Mouse (Mus musculus): ENCODE measurements around the gene Lzic. TPM values are rescaled to one million over a fixed set of nuclear protein-coding genes. Genes with fewer than 3 reads are reported as not detected.

The Lzic gene
- total RNA-seq, 1 experiment = 29.1 TPM

DNA sequence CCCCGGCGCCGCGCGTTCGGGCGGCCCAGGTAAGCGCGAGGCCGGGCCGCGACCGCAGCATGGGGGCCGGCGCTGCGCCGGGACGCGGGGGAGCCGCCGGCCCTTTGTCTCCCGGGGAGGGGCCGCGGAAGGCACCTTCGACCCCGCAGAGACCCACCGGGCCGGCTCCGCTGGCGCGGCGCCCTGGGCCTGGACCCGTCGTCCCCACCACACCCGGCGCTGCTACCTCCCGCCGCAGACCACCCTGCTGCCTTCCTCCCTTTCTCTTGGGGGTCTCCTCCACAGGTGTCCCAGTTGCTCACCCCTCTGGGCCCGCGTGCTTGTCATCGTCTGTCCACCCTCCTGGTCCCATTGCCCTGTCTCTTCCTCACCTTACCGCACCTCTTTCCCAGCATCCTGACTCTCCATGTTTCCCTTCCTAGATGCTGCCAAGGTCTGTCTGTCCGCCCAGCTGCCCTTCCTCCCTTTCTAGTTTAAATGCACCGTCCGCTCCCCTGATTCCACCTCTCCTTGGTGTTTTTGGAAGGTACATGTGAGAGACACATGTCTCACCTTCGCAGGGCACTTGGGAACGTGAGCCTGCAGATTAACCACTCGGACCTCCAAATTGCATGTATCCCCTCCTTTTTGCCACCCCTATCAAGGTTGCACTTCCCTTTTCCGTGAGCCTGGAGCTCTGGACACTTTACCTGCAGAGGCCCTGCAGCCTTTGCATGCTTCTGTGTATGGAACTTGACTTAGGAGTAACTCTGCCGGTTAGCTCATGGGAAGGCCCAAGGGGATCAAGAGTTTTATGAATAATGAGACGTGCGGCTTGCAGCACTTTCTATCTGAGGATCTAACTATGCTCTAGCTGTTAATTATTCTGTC lies 33.6 kb downstream of the Lzic start:
- no peaks in the 10 kb centered on the region for H3K9me3 ChIP-seq (ENCODE audit: control insufficient read depth, insufficient read depth, low read depth, low read length)
- peak overlapping the region; percentile 73 to 90 for H3K4me3 ChIP-seq (ENCODE audit: insufficient read depth in 1 of 2, low read depth in 1 of 2, low read length in 2 of 2, poor library complexity in 1 of 2, severe bottlenecking in 1 of 2)
- H3K27ac ChIP-seq (ENCODE audit: insufficient read depth, low read depth, low read length, poor library complexity, severe bottlenecking) = no peak overlapping the region
- peaks cover 0 to 2% of the 10 kb centered on the region in 2 experiments; a peak in 1 of 4 replicates for H3K4me1 ChIP-seq (ENCODE audit: control insufficient read depth in 2 of 2, insufficient read depth in 2 of 2, low read length in 2 of 2, poor library complexity in 1 of 2)
- DNase-seq (ENCODE audit: low read depth, low spot score) = no peak
- peak overlapping the region; percentile 82 for H3K9ac ChIP-seq (ENCODE audit: insufficient read depth, low read depth, low read length, poor library complexity, severe bottlenecking)
- TF ChIP-seq HCFC1 (IDR thresholded peaks at IDR 0.05; ENCODE audit: borderline replicate concordance, insufficient read depth, low read length) (no peak), ZNF384 (IDR thresholded peaks at IDR 0.05; ENCODE audit: low read depth, low read length) (no peak), ZC3H11A (IDR thresholded peaks at IDR 0.05; ENCODE audit: borderline replicate concordance, low read depth, low read length) (no peak), MAFK (IDR thresholded peaks at IDR 0.05; ENCODE audit: insufficient read depth, low read depth, low read length) (no peak), CHD2 (IDR thresholded peaks at IDR 0.05; ENCODE audit: low read depth, low read length) (no peak)
- H3K36me3 ChIP-seq (ENCODE audit: control insufficient read depth, insufficient read depth, low read length, poor library complexity, severe bottlenecking) = no peaks in the 10 kb centered on the region
- in situ Hi-C loops (cut with MboI; ENCODE audit: low sequenced_read_pairs in 2 of 2, unreplicated experiment in 2 of 2) = no loop called here

DNA sequence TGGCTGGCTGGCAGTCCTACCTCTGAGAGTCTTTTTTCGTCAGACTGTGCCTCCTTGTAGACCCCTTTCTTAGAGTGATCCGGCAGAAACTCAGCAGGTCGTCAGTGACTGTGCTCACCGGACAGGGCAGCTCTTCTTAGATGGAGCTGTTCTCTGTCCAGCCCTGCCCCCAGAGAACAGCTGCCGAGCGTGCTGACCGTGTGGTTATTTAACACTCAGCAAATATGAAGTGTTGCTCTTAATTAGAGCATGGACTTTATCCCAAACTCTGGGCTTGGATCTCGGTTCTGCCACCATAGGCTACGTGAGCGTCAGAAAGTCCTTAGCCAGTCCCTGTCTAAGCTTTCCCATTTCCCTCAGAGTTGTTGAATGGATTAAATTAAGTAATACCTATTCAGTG lies 36.2 kb downstream of the Lzic start:
- in situ Hi-C loops (cut with MboI; ENCODE audit: low sequenced_read_pairs in 2 of 2, unreplicated experiment in 2 of 2) = no loop called here
- no peak for DNase-seq (ENCODE audit: low read depth, low spot score)
- Histone ChIP-seq H3K4me3 (ENCODE audit: insufficient read depth in 1 of 2, low read depth in 1 of 2, low read length in 2 of 2, poor library complexity in 1 of 2, severe bottlenecking in 1 of 2) (no peak overlapping the region), H3K36me3 (ENCODE audit: control insufficient read depth, insufficient read depth, low read length, poor library complexity, severe bottlenecking) (no peaks in the 10 kb centered on the region), H3K9me3 (ENCODE audit: control insufficient read depth, insufficient read depth, low read depth, low read length) (no peaks in the 10 kb centered on the region), H3K4me1 (ENCODE audit: control insufficient read depth in 2 of 2, insufficient read depth in 2 of 2, low read length in 2 of 2, poor library complexity in 1 of 2) (peaks cover 1 to 6% of the 10 kb centered on the region in 2 experiments; a peak in 1 of 4 replicates), H3K27ac (ENCODE audit: insufficient read depth, low read depth, low read length, poor library complexity, severe bottlenecking) (no peak overlapping the region), H3K9ac (ENCODE audit: insufficient read depth, low read depth, low read length, poor library complexity, severe bottlenecking) (no peak overlapping the region)
- no peak for TF ChIP-seq MAFK (IDR thresholded peaks at IDR 0.05; ENCODE audit: insufficient read depth, low read depth, low read length)
- TF ChIP-seq ZC3H11A (IDR thresholded peaks at IDR 0.05; ENCODE audit: borderline replicate concordance, low read depth, low read length) = no peak
- TF ChIP-seq CHD2 (IDR thresholded peaks at IDR 0.05; ENCODE audit: low read depth, low read length) = no peak
- no peak for TF ChIP-seq HCFC1 (IDR thresholded peaks at IDR 0.05; ENCODE audit: borderline replicate concordance, insufficient read depth, low read length)
- no peak for TF ChIP-seq ZNF384 (IDR thresholded peaks at IDR 0.05; ENCODE audit: low read depth, low read length)

DNA sequence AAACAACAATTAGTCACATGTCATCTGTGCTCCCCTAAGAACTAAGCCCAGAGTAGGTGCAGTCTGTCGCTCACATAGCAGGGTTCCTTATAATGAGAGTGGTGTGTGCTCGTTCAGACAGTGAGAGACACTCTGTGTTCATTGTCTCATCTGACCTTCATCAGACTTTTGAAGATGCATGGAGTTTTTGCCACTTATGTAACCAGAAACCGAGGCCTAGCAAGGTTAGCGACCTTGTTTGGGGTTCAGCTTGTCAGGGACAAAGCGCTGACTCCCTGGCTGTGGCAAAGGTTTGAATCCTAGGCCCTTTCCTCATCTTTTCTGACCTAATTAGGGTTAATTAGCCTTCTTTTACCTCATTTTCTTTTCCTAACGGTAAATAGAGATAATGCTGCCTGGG lies 38.9 kb downstream of the Lzic start:
- H3K4me3 ChIP-seq (ENCODE audit: insufficient read depth in 1 of 2, low read depth in 1 of 2, low read length in 2 of 2, poor library complexity in 1 of 2, severe bottlenecking in 1 of 2) = no peak overlapping the region
- H3K27ac ChIP-seq (ENCODE audit: insufficient read depth, low read depth, low read length, poor library complexity, severe bottlenecking) = no peak overlapping the region
- no peak overlapping the region for H3K9ac ChIP-seq (ENCODE audit: insufficient read depth, low read depth, low read length, poor library complexity, severe bottlenecking)
- no peaks in the 10 kb centered on the region for H3K9me3 ChIP-seq (ENCODE audit: control insufficient read depth, insufficient read depth, low read depth, low read length)
- no peak for DNase-seq (ENCODE audit: low read depth, low spot score)
- no peaks in the 10 kb centered on the region for H3K36me3 ChIP-seq (ENCODE audit: control insufficient read depth, insufficient read depth, low read length, poor library complexity, severe bottlenecking)
- peaks cover 1 to 12% of the 10 kb centered on the region in 2 experiments; a peak in 1 of 4 replicates for H3K4me1 ChIP-seq (ENCODE audit: control insufficient read depth in 2 of 2, insufficient read depth in 2 of 2, low read length in 2 of 2, poor library complexity in 1 of 2)
- no peak for TF ChIP-seq ZC3H11A (IDR thresholded peaks at IDR 0.05; ENCODE audit: borderline replicate concordance, low read depth, low read length)
- TF ChIP-seq ZNF384 (IDR thresholded peaks at IDR 0.05; ENCODE audit: low read depth, low read length) = no peak
- no peak for TF ChIP-seq MAFK (IDR thresholded peaks at IDR 0.05; ENCODE audit: insufficient read depth, low read depth, low read length)
- TF ChIP-seq HCFC1 (IDR thresholded peaks at IDR 0.05; ENCODE audit: borderline replicate concordance, insufficient read depth, low read length) = no peak
- no peak for TF ChIP-seq CHD2 (IDR thresholded peaks at IDR 0.05; ENCODE audit: low read depth, low read length)
- in situ Hi-C loops (cut with MboI; ENCODE audit: low sequenced_read_pairs in 2 of 2, unreplicated experiment in 2 of 2) = no loop called here

DNA sequence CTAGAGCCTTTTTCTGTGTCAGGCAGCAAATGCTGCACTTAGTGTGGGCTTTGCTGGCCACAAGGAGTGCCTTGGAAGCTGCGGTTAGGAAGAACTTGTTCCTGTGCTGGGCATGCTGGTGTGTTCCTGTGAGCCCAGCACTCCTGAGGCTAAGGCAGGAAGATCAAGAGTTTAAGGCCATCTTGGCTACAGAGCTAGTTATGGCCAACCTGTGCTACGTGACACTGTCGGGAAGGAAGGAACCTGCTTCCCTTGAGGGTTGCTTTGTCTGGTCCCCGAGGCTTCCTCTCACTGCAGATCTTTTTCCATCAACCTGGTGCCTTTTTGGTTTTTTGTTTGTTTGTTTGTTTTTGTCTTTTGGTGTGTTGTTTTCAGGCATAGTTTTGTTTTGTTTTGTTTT lies 40.1 kb downstream of the Lzic start:
- Histone ChIP-seq H3K27ac (ENCODE audit: insufficient read depth, low read depth, low read length, poor library complexity, severe bottlenecking) (no peak overlapping the region), H3K4me1 (ENCODE audit: control insufficient read depth in 2 of 2, insufficient read depth in 2 of 2, low read length in 2 of 2, poor library complexity in 1 of 2) (peaks cover 1 to 12% of the 10 kb centered on the region in 2 experiments; a peak in 1 of 4 replicates)
- in situ Hi-C loops (cut with MboI; ENCODE audit: low sequenced_read_pairs in 2 of 2, unreplicated experiment in 2 of 2) = no loop called here

More for the DNA sequence above, 40.1 kb downstream of the Lzic start:
- Histone ChIP-seq H3K4me3 (ENCODE audit: insufficient read depth in 1 of 2, low read depth in 1 of 2, low read length in 2 of 2, poor library complexity in 1 of 2, severe bottlenecking in 1 of 2) (no peak overlapping the region), H3K9ac (ENCODE audit: insufficient read depth, low read depth, low read length, poor library complexity, severe bottlenecking) (no peak overlapping the region), H3K36me3 (ENCODE audit: control insufficient read depth, insufficient read depth, low read length, poor library complexity, severe bottlenecking) (no peaks in the 10 kb centered on the region), H3K9me3 (ENCODE audit: control insufficient read depth, insufficient read depth, low read depth, low read length) (no peaks in the 10 kb centered on the region)
- no peak for DNase-seq (ENCODE audit: low read depth, low spot score)
- TF ChIP-seq ZC3H11A (IDR thresholded peaks at IDR 0.05; ENCODE audit: borderline replicate concordance, low read depth, low read length) (no peak), MAFK (IDR thresholded peaks at IDR 0.05; ENCODE audit: insufficient read depth, low read depth, low read length) (no peak), ZNF384 (IDR thresholded peaks at IDR 0.05; ENCODE audit: low read depth, low read length) (no peak), CHD2 (IDR thresholded peaks at IDR 0.05; ENCODE audit: low read depth, low read length) (no peak), HCFC1 (IDR thresholded peaks at IDR 0.05; ENCODE audit: borderline replicate concordance, insufficient read depth, low read length) (no peak)

All from ES-E14 (cell line).